Mouse (Mus musculus) spleen, postnatal 36 days (tissue): ENCODE measurements at regions not wholly inside any gene's neighbourhood (a gene's known extent, or its start where the extent isn't known, plus 50 kb on each side); places are given as distances from the start of the nearest gene placed in this dataset.

ENCODE experiments used
- DNase-seq, 2 experiments: peaks; one replicate each; pipeline ENCODE4 v3.0.0; 2022; ENCODE audit warnings: low spot score in 2 of 2, mixed read lengths in 1 of 2

DNA sequence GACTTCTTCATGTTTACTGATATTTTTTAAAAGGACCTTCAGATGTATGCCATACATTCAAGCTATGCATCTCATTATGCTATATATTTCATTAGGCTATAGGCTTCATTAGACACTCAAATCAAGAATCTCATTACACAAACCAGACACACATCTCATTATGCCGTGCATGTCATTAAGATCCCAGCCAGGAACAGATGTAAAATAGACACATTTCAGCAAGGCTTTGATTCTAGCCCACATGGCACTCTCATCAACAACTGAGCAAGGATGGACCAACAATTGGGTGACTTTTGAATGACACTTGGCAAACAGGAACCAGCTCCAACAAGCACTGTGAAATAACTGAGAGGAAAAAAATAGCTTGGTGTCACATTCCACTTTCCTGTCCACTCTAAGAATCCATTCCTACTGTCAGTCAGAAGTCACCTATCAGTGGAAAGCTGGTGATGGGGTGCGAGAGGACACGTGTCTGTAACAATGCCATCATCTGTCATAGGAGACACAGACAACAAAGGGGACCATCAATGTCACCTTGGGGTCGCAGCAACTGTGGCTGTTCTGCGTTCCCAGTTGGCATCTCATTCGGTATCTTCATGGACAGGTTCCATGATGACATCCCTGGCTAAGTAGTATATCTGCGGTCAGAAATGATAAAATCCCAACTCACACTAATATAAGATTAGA, 466.0 kb downstream of the Epha4 start:
- no peak for DNase-seq

- DNase-seq, result no peak
These were observed 463.6 kb downstream of the Epha4 start for GRCm38 (mm10) chr1:77051239-77051638.

GRCm38 (mm10) chr1:77053837-77054540, 460.9 kb downstream of the Epha4 start:
- DNase-seq, result no peak

DNA sequence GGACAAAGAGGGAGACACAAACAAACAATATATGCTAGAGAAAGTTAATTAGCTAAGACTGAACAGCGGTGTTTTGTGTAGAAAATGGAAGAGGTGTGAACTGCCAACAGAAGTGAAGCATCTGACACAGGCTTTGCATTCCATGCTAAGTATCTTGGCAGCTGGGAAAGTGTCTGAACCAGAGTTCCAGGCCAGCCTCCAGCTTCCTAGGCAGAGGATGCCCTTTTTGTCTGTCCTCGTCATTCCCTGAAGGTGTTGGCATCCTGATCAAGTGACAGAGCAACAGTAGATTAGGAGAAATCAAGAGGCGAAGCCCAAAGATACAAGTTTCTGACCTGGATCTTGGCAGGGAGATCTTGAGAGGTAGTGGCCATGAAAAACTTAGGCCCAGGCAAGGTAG, 452.4 kb downstream of the Epha4 start:
- DNase-seq, result no peak

DNA sequence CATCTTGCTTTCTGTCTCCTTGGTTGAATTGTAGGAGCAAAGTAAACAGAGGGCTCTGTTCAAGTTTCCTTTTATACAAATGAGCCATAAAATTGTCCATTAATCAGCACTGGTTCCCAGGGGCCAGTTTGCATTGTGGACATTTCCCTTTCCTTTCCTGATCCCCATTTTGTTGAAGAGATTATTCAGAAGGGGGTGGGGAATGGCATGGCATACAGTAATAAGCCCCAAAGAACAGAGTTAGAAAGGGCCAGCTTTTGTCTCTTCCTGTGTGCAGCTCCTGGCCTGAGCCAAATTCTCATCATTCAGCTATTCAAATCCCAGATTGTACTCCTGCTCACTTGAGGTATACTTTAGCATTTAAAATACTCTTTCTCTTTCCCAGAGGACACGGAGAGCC, 441.8 kb downstream of the Epha4 start:
- DNase-seq, result no peak

- no peak for DNase-seq
These were observed 439.7 kb downstream of the Epha4 start for GRCm38 (mm10) chr1:77074926-77075885.

DNA sequence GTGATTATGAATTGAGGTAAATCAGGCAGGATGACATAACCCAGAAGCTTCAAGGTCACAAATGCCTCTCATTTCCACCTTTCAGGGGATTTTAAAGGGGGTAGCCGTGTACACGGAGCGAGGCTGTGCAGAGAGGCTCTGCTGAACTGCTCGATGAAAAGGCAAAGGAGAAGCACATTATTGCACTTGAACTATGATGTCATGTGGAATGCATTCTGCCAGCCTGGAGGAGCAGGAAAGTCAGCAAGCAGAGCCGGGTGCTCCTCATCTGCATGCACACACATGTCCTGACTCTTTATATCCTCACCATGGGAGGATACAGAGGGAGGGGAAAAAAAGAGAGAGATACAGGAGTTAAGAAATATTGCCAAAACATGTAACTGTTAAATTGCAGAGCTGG, 434.1 kb downstream of the Epha4 start:
- DNase-seq, result no peak

DNA sequence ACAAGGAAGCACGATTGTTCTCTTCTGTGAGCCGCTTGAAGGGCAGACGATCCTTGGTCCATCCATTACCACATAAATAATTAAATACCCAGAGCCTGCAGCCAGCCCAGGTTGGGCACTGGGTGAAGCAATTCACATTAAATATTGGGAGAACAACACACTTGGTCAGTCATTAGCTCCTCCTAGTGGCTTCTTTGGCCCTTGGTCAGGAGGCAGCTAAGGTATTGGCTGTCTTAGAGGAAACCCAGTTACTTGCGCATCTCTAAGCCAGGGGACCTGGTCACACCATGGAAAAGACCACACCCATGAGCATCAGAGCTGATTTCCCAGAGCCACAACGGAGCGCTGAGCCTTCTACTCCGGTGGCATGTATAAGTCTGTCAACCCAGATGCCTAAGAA, 433.2 kb downstream of the Epha4 start:
- DNase-seq, result no peak

DNA sequence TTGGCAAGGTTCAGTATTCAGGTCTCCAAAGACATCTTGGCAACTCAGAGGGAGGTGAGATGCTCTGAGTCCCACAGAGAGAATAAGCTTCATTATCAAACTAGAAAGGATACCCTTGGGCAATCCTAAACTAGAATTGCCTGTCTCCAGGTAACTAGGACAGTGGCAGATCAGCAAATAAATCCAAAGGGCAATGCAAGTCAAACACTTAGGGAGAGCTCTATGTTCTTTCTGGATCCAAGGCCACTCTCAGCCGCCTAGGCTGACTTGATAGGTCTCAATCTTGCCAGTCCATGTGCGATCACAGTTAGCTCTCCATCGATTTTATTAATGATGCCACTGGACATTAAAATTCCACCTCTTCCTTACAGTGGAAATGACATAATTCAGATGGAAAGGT, 432.5 kb downstream of the Epha4 start:
- no peak for DNase-seq

DNA sequence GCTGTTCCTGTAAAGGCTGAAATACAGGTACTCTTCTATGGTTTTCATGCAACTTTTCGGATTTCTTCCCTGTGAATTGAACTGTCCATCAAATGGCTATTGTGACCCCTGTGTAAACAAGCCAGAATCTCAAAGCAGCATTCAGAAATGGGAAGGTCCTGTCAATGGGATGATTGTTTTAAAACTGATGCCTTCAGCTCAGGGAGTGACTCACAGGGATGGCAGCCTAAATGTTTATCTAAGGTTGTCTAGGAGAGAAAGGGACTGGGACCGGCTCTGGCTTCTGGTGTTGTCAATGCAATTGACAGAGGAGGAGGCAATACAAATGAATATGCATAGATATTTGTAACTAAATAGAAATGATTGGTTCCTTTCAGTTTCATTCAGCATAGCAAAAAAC, 421.3 kb downstream of the Epha4 start:
- DNase-seq, result no peak

GRCm38 (mm10) chr1:77101726-77102272, 413.1 kb downstream of the Epha4 start:
- no peak for DNase-seq

GRCm38 (mm10) chr1:77102421-77103133, 412.3 kb downstream of the Epha4 start:
- no peak for DNase-seq

DNA sequence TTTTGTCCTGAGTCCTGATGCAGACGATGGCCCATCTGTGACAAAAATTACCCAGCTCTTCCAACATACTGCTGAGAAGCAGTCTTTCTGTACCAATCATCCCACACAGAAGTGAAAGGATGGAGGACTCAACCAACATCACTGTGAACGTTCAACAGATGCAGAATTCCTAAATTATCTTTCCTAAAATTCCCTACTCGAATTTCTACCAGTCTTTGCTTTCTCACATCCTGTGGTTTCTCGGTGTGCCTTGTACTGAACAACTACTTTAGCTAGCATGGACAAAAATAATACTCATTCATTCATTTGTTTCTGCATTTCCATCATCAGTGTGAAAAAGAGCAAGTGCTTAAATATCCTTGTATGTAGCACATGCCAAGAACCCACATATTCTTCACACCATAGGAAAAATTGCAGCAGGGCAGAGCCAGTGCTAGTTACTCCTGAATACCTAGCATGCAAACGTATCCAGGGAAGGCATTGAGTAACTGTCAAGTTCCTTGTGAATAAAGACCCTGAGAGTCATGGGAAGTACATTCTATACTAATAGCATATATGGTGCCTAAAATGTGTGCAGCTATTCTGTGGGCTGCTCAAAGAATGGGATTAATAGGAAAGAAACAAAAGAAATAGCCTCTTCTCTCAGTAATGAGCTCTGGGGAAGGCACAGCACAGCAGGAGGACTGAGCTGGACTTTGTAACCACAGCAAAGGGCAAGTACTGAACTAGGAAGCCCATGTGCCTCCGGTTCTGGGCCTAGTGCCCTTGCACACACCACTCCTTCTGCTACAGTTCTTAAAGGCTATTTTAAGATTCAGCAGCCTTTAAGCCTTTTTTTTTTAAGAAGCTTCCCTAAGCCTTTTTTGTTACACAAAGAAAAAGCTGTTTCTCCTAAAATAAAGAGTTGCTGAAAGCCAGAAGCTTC, 404.8 kb downstream of the Epha4 start:
- no peak for DNase-seq

DNA sequence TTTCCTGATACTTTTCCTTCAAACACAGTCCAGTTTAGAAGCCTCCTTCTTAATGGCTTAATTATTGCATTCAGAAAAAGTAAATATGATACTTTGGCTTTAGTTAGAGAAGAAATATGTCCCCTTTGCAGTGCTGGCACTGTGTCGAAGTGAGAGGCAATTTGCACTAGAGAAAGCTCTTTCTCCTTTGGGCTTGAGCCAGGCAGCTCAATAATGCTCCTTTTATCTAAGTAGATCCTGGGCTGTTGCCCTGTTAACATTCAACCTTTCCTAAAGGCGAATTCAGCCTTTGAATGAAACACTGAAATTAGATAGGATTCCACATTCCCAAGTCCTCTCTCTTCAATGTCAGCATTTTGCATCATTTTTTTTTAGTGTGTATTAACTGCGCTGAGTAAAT, 386.5 kb downstream of the Epha4 start:
- no peak for DNase-seq

DNA sequence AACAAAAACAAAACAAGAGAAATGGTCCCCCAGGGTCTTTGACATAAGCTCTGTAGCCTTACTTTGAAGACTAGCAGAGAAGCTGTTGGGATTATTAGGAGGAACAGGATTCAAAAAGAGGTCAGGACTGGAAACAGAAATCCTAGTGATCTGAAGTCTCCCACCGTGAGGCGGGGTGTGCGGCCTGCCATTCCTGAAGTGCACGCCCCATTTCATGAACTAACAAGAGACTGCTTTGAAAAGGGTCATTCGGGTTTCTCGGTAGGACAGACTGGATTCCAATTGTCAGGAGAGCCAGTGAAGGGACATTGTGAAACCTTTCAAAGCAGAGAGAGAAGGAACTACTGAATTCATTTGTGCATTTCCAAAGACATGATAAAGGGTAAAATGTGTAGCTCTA, 377.2 kb downstream of the Epha4 start:
- no peak for DNase-seq

DNA sequence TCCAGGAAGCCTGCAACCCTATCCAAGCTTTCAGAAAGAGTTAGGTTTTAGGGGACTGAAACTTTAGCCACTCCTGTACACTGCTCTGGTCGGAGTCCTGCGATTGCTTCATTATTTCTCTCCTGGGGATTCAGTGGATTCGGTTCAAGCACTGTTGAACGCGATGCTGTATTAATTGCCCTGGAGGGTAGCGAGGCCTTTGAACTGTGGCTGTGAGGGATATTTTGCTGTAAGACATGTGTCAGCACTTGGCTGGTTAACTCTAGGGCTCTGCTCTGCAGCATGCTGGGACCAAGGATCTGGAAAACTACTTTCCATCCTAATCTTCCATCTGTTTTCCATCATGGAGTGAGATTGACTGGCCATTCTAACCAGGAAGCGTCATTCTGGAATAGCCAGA, 374.0 kb downstream of the Epha4 start:
- DNase-seq, result no peak

DNA sequence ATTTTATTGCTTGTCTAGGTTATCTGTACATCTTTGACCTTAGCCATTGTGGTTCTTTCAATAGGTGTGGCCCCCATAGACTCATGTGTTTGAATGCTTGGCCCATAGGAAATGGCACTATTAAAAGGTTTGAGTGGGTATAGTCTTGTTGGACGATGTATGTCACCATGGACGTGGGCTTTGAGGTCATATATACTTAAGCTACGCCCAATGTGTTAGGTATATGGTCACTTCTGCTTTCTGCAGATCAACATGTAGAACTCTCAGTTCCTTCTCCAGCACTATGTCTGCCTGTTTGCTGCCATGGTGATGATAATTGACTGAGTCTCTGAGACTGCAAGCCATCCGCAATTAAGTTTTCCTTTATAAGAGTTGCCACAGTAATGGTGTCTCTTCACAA, 366.8 kb downstream of the Epha4 start:
- no peak for DNase-seq

- no peak for DNase-seq
These were observed 346.6 kb downstream of the Epha4 start for GRCm38 (mm10) chr1:77168316-77168715.

DNA sequence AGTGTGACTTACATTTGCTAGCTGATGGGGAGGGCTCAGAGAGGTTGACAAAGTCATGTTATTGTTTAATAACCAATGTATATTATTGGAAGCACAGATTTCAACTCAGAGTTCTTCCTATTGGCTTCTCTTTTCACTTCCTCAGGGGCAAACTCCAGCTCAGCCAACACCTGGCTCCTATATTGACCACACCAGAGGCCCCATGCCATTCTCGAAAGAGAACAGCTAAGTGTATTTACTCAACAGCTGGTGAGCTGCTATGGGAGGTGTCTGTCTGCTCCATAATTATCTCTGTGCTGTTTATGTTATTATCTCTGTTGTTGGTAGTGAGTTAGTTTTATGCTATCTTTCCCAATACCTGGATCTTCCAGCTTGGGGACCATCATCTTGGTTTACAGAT, 342.4 kb downstream of the Epha4 start:
- DNase-seq, result no peak

- DNase-seq, result no peak
These were observed 340.1 kb downstream of the Epha4 start for GRCm38 (mm10) chr1:77174801-77175200.
